Mouse (Mus musculus) midbrain, embryonic 15.5 days (tissue): ENCODE measurements around the gene Hist1h3c. TPM values are rescaled to one million over a fixed set of nuclear protein-coding genes. Genes with fewer than 3 reads are reported as not detected.
A peak's percentile ranks its signal among the peaks of the same experiment; 100 is the strongest.
"Not testable (repeated sequence)": the region's sequence is repeated elsewhere in the genome, so short reads cannot be mapped to it uniquely, and the experiment has no call there.

ENCODE experiments used
- ATAC-seq: fragments of 200-750 bp; cut with Nextera tagmentation; replicated peaks from 2 replicates; pipeline ENCODE4 v1.8.0; 2017; ENCODE audit warnings: moderate TSS enrichment
- H3K27ac ChIP-seq: fragments of 300-500 bp; sonication (generic); 2 replicates; pipeline ENCODE4 v1.5.1; 2015; ENCODE audit warnings: mild to moderate bottlenecking, inconsistent platforms
- H3K27me3 ChIP-seq: fragments of 300-500 bp; sonication (generic); replicated peaks from 2 replicates; pipeline ENCODE4 v1.6.1; 2015; ENCODE audit warnings: inconsistent platforms
- H3K36me3 ChIP-seq: fragments of 300-500 bp; sonication (generic); replicated peaks from 2 replicates; pipeline ENCODE4 v1.6.1; 2015; ENCODE audit warnings: inconsistent platforms
- H3K4me1 ChIP-seq: fragments of 300-500 bp; sonication (generic); 2 replicates; pipeline ENCODE4 v1.6.1; 2015; ENCODE audit warnings: inconsistent platforms
- H3K4me2 ChIP-seq: fragments of 300-500 bp; sonication (generic); 2 replicates; pipeline ENCODE4 v1.6.1; 2015; ENCODE audit warnings: inconsistent platforms, mild to moderate bottlenecking, moderate library complexity
- H3K4me3 ChIP-seq: fragments of 300-500 bp; sonication (generic); 2 replicates; pipeline ENCODE4 v1.5.1; 2015; ENCODE audit warnings: mild to moderate bottlenecking, inconsistent platforms
- H3K9ac ChIP-seq: fragments of 300-500 bp; sonication (generic); 2 replicates; pipeline ENCODE4 v1.6.1; 2015; ENCODE audit warnings: mild to moderate bottlenecking, inconsistent platforms
- H3K9me3 ChIP-seq: fragments of 300-500 bp; sonication (generic); 2 replicates; pipeline ENCODE4 v1.6.1; 2016; ENCODE audit warnings: inconsistent platforms
- WGBS: fragments of 180-500 bp; shearing (Covaris S2); methylation state at CpG from one replicate; pipeline ENCODE4 v1.1.7; 2015; ENCODE audit warnings: mixed read lengths; 5-methylcytosine and 5-hydroxymethylcytosine counted together
- polyA plus RNA-seq: library from polyadenylated mRNA; unstranded; fragments of >200 nt; fragmentation: Nextera tagmentation; extraction: Ambion mirVana; gene quantifications from 2 replicates; pipeline ENCODE4 v1.2.1, GENCODE M21; 2015

Hist1h3c gene
- polyA plus RNA-seq, 1 experiment from 2014 or later: 1.4 TPM

- peak overlapping the region; percentile 32 for H3K4me3 ChIP-seq
- no peak for ATAC-seq
- H3K4me2 ChIP-seq: peak overlapping the region; percentile 52
- H3K36me3 ChIP-seq: no peaks in the 10 kb centered on the region
- peaks cover 8% of the 10 kb centered on the region for H3K4me1 ChIP-seq
- H3K9ac ChIP-seq: peak overlapping the region; percentile 28
- no peaks in the 10 kb centered on the region for H3K9me3 ChIP-seq
- 0 out of 2 replicates have a peak, but pooled peaks cover 4% of the 10 kb centered on the region for H3K27me3 ChIP-seq
- no peak overlapping the region for H3K27ac ChIP-seq
- WGBS: 20% methylated on average over 15 of the region's 15 CpGs
Observed at GRCm38 (mm10) chr13:23709714-23710373, 35.6 kb downstream of the Hist1h3c start.

- H3K9me3 ChIP-seq: no peaks in the 10 kb centered on the region
- H3K4me3 ChIP-seq: no peak overlapping the region
- no peak overlapping the region for H3K9ac ChIP-seq
- H3K36me3 ChIP-seq: no peaks in the 10 kb centered on the region
- no peak for ATAC-seq
- WGBS: 85% methylated on average over 4 of the region's 4 CpGs
- peaks cover 8% of the 10 kb centered on the region for H3K4me1 ChIP-seq
- no peak overlapping the region for H3K27ac ChIP-seq
- 0 out of 2 replicates have a peak, but pooled peaks cover 4% of the 10 kb centered on the region for H3K27me3 ChIP-seq
- H3K4me2 ChIP-seq: no peak overlapping the region
Observed at GRCm38 (mm10) chr13:23708654-23709053, 36.7 kb downstream of the Hist1h3c start.

- Histone ChIP-seq H3K36me3 (no peaks in the 10 kb centered on the region), H3K27ac (no peak overlapping the region), H3K4me3 (no peak overlapping the region), H3K9me3 (no peaks in the 10 kb centered on the region), H3K4me2 (no peak overlapping the region), H3K4me1 (peaks cover 8% of the 10 kb centered on the region), H3K9ac (no peak overlapping the region), H3K27me3 (0 out of 2 replicates have a peak, but pooled peaks cover 4% of the 10 kb centered on the region)
- 86% methylated on average over 4 of the region's 4 CpGs for WGBS
- ATAC-seq: no peak
Observed at GRCm38 (mm10) chr13:23708041-23708440, 37.4 kb downstream of the Hist1h3c start.

- H3K4me2 ChIP-seq: no peak overlapping the region
- H3K9ac ChIP-seq: no peak overlapping the region
- no peak overlapping the region for H3K27ac ChIP-seq
- peaks cover 8% of the 10 kb centered on the region for H3K4me1 ChIP-seq
- ATAC-seq: no peak
- H3K4me3 ChIP-seq: no peak overlapping the region
- no peaks in the 10 kb centered on the region for H3K9me3 ChIP-seq
- H3K27me3 ChIP-seq: no peaks in the 10 kb centered on the region
- no peaks in the 10 kb centered on the region for H3K36me3 ChIP-seq
- WGBS: 95% methylated on average over 12 of the region's 12 CpGs
Observed at GRCm38 (mm10) chr13:23706771-23707170, 38.6 kb downstream of the Hist1h3c start.

- Histone ChIP-seq H3K4me2 (no peak overlapping the region), H3K27me3 (no peaks in the 10 kb centered on the region), H3K9me3 (no peaks in the 10 kb centered on the region), H3K27ac (no peak overlapping the region), H3K4me3 (no peak overlapping the region), H3K9ac (no peak overlapping the region), H3K36me3 (no peaks in the 10 kb centered on the region), H3K4me1 (peaks cover 8% of the 10 kb centered on the region)
- ATAC-seq: no peak
- WGBS: 96% methylated on average over 7 of the region's 7 CpGs
Observed at GRCm38 (mm10) chr13:23705751-23706356, 39.5 kb downstream of the Hist1h3c start.

- not testable (repeated sequence) for H3K27me3 ChIP-seq, H3K36me3 ChIP-seq, ATAC-seq, H3K4me1 ChIP-seq, H3K4me2 ChIP-seq, H3K27ac ChIP-seq, H3K4me3 ChIP-seq, H3K9ac ChIP-seq, H3K9me3 ChIP-seq
- WGBS: 93% methylated on average over 2 of the region's 2 CpGs
Observed at GRCm38 (mm10) chr13:23702801-23703200, 42.6 kb downstream of the Hist1h3c start.

GRCm38 (mm10) chr13:23702220-23702619 is 43.2 kb downstream of the Hist1h3c start:
- 85% methylated on average over 4 of the region's 4 CpGs for WGBS
- no peaks in the 10 kb centered on the region for H3K27me3 ChIP-seq

GRCm38 (mm10) chr13:23700786-23701520 is 44.4 kb downstream of the Hist1h3c start:
- H3K4me1 ChIP-seq: peaks cover 14% of the 10 kb centered on the region
- no peak for ATAC-seq
- no peak overlapping the region for H3K9ac ChIP-seq
- H3K4me2 ChIP-seq: no peak overlapping the region
- H3K36me3 ChIP-seq: no peaks in the 10 kb centered on the region
- H3K27me3 ChIP-seq: no peaks in the 10 kb centered on the region
- H3K27ac ChIP-seq: no peak overlapping the region
- no peaks in the 10 kb centered on the region for H3K9me3 ChIP-seq
- no peak overlapping the region for H3K4me3 ChIP-seq
- WGBS: 33% methylated on average over 8 of the region's 8 CpGs

More at GRCm38 (mm10) chr13:23702220-23702619, 43.2 kb downstream of the Hist1h3c start:
- no peak overlapping the region for H3K9ac ChIP-seq
- no peaks in the 10 kb centered on the region for H3K9me3 ChIP-seq
- H3K4me2 ChIP-seq: no peak overlapping the region
- H3K4me3 ChIP-seq: no peak overlapping the region
- no peak for ATAC-seq
- H3K36me3 ChIP-seq: no peaks in the 10 kb centered on the region
- peaks cover 14% of the 10 kb centered on the region for H3K4me1 ChIP-seq
- no peak overlapping the region for H3K27ac ChIP-seq

GRCm38 (mm10) chr13:23699767-23700166 is 45.6 kb downstream of the Hist1h3c start:
- no peak for ATAC-seq
- Histone ChIP-seq H3K9me3 (no peaks in the 10 kb centered on the region), H3K27me3 (no peaks in the 10 kb centered on the region), H3K36me3 (no peaks in the 10 kb centered on the region), H3K4me1 (peaks cover 14% of the 10 kb centered on the region), H3K27ac (no peak overlapping the region), H3K4me3 (no peak overlapping the region), H3K4me2 (no peak overlapping the region), H3K9ac (no peak overlapping the region)
- WGBS: 70% methylated on average over 3 of the region's 3 CpGs

- Histone ChIP-seq H3K4me2 (peak overlapping the region; percentile 69), H3K9ac (peak overlapping the region; percentile 16; the same call in 1 of the 2 replicates), H3K27me3 (no peaks in the 10 kb centered on the region), H3K27ac (no peak overlapping the region), H3K4me1 (peaks cover 14% of the 10 kb centered on the region), H3K9me3 (no peaks in the 10 kb centered on the region), H3K4me3 (no peak overlapping the region), H3K36me3 (no peaks in the 10 kb centered on the region)
- ATAC-seq: no peak
- WGBS: 63% methylated on average over 6 of the region's 6 CpGs
Observed at GRCm38 (mm10) chr13:23698996-23699395, 46.4 kb downstream of the Hist1h3c start.

- H3K4me1 ChIP-seq: peaks cover 14% of the 10 kb centered on the region
- H3K36me3 ChIP-seq: no peaks in the 10 kb centered on the region
- H3K4me2 ChIP-seq: peak within 1 kb of the TSS; percentile 69
- H3K27me3 ChIP-seq: no peaks in the 10 kb centered on the region
- under 1% methylated on average over 21 of the region's 22 CpGs for WGBS
- peak within 1 kb of the TSS; percentile 48 for H3K4me3 ChIP-seq
- H3K9me3 ChIP-seq: no peaks in the 10 kb centered on the region
- peak within 1 kb of the TSS; percentile 88 for H3K27ac ChIP-seq
- peak; percentile 98 for ATAC-seq
- peak within 1 kb of the TSS; percentile 50 for H3K9ac ChIP-seq
Observed at GRCm38 (mm10) chr13:23698300-23698693, 47.1 kb downstream of the Hist1h3c start, which contains the start of gene Hist1h4c. Gene Hist1h4c (minus strand): TSS chr13:23698454.
